Mouse (Mus musculus) embryo, embryonic 10.5 days (tissue): ENCODE results near the gene Phactr2.
"Not testable (repeated sequence)": the region's sequence is repeated elsewhere in the genome, so short reads cannot be mapped to it uniquely, and the experiment has no call there.

Source experiments
- DNase-seq: peaks from one replicate; pipeline ENCODE4 v3.0.0-alpha.2; 2015; ENCODE audit warnings: low spot score

Gene Phactr2

DNA sequence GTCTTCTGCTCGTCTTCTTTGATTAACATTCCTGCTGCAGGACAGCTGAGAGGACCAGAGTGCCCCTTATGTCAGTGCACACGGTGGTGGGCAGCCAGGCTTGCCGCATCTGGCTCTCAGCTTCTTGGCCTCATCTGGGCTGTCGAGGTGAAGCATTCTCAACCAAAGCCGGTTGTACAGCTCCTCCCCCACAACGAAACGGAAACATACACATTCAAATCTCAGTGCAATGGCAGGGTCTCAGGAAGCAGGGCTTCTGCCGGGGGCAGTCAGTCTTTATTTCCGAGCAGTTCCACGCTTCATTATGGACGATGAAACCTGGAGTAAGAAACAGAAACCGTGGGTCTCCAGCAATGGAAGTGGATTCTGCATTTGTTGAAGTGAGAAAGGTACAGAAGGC, 260.3 kb downstream of the Phactr2 start:
- DNase-seq: no peak

DNA sequence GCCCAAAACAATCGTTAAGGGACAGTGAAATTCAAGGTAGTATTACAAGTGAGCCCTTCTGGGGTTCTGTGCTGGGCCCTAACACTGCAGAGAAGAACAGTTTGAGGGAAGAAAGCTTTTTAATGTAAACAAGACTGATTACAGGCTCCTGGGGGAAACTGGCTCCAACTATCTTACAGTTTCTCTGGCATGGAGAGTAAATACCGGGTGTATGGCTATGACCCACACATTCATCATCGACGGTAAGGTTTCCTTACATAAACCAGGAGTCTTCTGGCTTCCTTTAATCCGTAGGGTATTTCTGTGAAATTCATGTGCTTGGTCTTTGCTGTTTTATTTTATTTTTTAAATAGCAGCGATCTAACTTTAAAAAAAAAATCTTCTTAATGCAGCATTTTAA, 261.4 kb downstream of the Phactr2 start:
- no peak for DNase-seq

DNA sequence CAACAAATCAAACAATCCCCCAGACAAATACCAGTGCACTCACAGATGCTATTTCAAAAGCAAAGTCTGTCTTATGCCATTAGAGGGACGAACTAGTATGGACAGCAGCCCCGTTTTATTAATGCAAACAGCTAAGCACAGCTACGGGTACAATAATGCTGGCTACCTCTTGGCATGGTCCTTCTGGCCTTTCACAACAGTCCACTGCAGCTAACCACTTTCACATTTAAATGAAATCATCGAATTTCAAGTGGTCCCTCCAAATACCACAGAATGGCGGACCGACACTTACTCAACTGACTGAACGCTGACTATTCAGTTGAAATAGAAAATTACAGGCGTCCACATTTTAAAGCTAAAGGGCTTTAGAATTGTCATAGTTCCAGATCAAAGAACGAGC, 261.9 kb downstream of the Phactr2 start:
- no peak for DNase-seq

DNA sequence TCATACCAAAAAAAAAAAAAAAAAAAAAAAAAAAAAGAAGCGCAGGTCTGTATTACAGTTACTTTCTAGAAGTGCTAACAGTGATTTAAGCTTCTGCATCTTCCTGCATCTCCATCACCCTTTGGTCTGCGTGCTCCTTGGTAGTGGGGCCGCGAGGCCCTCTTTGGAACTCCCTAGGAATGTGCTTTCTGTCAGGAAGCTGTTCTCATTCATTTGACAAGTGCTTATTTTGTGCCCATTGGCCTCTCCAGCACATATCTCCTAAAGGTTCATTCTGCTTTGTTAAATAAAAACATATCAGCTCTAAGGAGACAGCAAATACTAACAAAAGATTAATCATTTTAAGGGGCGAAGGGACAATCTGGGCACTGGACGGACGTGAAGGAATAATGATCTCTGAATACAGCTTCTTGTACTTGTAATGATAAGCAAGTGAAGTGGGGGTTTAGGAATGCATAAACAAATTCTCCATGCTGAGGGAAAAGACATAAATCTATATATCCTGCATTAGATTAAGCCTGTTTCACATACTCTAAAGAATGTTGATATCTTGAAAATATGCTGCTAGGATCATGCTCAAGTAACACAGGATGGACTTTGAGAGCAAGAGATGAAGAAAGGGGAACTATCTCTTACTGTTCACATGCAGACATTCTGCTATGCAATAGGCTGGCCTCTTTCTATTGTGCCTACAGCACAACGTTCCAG, 264.1 kb downstream of the Phactr2 start:
- DNase-seq: no peak

DNA sequence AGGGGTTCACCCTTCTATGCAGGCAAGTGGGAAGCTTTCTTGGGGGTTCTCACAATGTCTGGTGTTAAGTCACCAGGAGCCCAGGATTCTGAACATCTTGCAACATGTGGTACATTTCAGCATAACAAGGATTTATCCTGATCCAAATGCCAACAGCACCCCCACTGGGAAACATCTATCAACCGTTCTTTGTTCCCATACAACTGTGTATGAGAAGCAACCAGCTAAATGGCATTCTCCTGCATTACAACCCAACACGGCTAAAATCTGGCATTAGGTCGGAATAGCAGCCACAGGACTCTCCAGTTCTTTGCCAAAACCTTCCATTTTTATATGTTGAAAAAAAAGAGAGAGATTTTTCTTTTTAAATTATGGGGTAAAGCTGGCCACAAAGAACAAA, 264.7 kb downstream of the Phactr2 start:
- no peak for DNase-seq

DNA sequence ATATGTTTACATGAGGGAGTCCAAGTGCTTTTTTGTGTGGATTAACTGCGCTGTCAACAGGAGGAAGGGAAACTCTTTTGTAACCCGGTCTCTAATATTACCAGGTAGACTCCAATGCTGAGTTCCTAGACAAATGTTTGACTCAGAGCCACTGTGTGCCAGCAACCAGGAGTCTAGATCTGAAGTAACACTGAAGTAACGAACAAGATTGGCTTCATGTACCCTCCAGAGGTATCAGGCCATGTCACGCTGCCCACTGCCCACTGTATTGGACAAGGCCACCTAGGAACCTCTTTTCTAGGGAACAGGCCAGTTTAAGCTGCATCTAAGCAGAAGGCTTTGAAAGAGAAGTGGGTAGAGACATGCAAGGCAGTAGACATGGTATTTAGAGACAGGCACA, 265.2 kb downstream of the Phactr2 start:
- no peak for DNase-seq

DNA sequence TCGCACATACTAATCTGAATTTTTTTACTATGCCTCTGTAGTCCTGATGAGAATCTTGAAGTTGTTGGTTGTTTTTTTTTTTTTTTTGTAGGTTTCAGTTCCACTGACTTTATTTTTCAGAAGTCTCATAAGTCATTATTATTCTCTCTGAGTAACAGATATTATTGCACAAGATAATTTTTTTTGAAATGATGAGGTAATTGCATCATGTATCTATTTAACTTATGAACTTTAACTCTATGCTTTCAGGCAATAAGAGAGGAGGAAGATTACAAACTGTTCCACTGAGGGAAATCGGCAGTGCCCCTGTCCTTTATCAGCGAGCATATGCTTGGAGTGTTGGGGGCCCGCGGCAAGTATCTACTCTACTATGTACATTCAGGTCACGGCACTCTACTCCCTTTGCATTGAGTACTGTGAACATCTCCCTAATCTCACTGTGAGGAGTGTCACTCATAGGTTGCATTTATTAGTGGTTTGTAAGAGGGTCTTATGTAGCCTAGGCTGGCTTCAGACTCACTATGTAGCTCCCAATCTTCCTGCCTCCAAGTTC, 272.4 kb downstream of the Phactr2 start:
- no peak for DNase-seq

DNA sequence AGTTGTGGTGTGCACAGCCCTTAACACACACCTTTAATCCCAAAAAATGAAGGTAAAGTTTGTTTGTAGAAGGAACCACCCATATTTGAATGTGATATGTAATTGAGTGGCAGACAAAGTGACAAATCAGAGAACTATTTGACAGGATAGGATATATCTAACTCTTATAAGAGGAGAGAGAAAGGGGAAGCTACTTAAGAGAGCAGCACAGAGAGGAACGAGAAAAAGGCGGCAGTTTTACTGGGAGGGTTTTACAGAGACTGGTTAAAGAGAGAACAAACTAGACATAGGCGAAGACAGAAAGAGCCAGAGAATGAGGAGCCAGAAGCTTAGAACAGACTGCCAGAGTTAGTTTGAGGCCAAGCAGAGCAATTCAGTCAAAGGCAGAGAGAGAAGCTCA, 273.4 kb downstream of the Phactr2 start:
- DNase-seq: no peak

DNA sequence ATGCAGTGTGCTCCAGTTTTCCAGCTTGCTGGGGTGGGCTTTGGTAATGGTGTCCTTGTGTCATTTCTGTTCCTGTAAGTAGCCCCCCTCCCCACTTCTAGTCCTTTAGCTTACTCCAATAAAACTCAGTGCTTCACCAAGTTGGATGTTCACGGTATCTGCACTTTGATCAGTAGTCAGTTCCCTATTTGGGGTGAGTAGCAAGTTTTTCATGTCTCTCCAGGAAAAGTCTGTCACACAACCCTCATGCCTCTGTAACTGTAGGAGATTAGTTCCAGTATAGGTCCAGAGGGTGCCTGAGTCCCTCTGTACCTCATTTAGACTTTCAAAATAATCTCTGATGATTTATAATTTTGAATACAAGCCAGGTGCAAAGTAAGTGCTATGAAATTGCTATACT, 275.0 kb downstream of the Phactr2 start:
- DNase-seq: no peak

DNA sequence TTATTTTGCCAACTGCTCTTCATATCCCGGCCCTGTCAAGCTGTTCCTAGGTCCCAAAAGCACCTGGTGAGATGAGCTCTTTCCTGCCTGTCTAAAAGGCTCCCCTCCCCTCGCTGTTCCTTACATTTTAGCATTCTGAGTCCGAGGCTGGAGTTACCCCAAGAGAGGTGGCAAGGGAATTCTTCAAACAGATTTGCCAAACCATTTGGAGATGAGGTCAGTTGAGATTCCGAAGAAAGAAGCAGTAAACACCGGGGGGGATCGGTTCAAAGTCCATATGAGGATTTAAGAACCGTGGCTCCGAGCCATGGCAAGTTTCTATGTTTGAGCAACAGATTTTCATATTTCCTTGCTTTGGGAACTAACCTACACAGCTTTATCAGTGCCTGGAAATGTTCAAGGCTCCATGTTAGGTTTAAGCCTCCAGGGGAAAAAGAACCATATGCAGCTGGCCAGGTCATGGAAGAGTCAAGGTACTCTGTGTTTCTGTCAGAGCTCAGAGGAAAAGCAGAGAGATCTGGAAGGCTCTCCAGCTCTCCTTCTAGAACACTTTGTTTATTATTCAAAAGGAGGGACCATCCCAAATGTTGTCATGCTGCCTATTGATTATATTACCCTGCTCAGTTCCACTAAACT, 277.2 kb downstream of the Phactr2 start:
- DNase-seq: no peak

DNA sequence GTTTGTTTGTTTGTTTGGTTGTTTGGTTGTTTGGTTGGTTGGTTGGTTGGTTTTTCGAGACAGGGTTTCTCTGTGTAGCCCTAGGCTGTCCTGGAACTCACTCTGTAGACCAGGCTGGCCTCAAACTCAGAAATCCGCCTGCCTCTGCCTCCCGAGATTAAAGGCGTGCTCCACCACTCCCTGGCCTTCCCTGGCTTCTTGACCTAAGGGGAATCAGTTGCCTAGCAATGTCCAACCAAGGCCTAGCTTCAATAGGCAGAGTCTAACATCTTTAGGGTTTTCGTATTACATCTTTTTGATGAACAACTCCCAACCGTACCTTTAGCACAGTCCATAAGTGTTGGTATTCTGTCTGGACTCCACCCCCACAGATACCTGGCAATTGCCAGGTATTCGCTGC, 280.7 kb downstream of the Phactr2 start:
- not testable (repeated sequence) for DNase-seq

DNA sequence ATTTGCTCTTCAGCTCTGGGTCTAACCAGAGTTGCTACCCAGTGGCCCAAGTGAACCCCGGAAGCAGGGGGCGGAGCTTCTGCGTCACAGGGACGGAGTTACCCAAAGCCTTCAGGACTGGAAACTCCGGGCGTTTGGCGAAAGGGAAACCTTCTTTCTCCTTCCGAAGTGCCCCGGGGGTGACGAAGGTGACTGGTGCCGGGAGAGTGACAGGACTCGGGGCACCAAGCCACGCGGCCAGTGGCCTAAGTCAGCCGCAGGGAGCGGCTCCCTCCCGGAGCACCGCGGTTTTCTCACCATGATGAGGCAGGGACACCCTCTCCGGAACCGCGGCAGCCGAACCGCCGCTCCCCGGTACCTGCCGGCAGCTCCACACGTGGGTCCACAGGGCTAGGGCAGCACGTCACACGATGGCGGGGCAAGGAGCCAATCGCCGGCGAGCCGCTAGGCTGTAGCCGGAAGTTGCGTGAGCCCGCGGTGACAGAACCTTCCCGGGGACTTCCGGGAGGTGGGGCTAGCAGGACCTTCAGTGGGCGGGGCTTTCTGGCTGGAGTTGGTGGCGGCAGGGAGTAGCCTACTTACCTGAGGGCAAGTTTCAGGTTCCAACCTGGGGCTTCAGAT, 281.4 kb downstream of the Phactr2 start, which contains the start of gene Ltv1:
TSS of gene Ltv1 (minus strand) at position 438 of the 621 bp plus-strand sequence.
- DNase-seq: peak; percentile 96

DNA sequence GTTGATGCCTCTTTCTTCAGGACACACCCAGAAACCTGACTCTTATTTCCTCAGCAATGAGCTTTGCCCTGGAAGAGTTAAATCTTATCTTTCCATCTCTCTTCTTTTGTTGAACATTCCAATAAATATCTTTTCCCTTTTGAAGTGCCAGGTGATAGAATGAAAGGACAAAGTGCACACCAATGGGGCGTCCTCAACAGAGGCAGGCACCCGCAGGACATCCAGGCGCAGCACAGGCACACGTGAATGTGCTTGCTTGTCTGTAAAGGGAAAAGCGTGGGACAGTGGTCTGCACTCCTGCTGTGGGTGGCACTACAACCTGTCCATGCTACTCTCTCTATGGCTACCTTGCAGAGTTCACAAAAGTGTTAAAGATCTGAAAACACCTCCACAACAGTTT, 284.3 kb downstream of the Phactr2 start:
- DNase-seq: no peak

DNA sequence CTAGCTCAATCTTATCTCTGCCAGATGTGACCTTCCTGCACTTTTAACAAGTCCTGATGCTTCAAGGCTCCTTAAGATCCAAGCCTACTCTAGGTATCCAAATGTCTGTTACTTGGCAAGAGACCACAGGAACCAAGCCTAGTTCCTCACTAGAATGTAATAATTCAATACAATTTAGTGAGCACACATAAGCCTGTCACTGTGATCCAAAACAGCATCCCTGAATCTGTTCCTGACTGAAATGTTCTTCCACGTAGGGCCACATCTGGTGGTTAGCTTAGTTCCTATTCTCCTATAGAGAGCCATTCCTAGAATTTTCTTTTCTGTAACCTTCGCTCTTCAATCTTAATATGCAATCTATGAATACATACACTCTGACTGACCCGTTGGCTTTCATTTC, 287.5 kb downstream of the Phactr2 start:
- no peak for DNase-seq

DNA sequence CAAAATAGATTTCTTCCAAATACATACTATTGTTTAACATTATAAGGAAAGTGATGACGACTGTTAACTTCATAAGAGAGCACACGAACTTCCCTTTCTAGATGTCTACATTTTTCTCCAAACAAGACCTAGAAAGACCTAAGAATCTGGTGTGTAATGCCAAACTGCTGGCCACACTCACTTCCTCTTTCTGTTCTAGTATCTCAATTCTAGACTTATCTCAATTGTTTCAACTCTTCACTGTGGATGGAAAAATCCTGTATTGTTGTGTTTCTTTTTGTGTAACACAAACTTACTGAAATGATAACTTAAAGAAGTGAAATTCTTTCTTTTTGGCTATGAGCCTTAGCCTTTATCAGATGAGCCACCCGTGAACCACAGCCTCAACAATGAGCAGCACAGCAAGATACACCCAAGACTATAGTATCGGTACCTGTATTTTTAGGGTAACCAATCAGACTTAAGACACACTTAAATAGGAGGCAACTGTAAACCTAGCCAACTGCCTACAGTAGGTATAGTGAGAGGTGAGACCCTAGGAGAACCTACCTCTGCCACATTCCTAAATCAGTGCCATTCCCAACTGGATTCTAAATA, 289.9 kb downstream of the Phactr2 start:
- no peak for DNase-seq

DNA sequence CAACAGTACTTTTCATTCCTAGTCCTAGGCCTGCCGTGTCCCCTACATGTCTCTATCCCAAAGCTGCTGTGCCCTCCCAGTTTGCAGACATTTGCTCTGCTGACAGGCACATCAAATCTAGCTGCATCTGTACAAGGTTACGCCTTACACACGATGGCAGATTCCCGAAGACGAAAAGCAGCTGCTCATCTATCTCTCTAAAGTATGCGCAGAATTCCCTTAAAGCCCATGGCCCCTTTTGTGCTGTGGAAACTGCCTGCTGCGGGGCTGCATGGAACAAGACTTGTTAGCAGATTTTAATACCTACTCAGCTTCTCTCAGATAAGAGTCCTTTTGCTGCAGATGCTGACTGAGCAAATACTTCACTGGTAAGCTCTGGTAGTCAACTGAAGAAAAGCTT, 294.0 kb downstream of the Phactr2 start:
- DNase-seq: no peak

DNA sequence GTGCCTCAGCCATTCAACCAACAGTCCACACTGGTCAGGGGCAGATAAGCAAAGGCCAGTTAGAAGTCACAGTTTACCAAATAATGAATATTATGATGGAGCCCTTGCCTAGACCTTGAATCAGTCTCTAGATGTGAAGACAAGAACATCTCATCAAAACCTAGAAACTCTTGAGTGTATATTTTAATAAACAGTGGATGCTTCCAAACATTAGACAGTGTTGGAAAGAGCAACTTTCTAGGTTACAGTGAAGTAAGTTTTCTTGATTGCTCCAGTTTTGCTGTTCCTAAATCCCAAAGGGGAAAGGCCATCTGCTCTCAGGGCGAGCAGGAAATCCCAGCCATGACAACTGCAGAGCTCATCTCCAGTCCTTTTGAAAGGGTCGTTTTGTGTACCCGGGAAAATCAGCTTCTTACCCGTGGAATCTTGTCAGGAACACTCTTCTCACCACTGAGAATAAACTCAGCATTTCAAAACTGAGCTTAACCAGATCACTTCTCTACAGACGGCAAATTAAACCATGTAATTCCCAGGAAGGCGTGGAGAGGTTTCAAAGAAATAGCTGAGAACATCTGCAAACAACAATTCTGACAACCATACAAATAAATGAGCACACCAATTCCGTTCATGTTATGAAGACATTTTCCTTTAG, 296.1 kb downstream of the Phactr2 start, which contains the start of gene Zc2hc1b:
TSS of gene Zc2hc1b (minus strand) at position 51 of the 652 bp plus-strand sequence.
- no peak for DNase-seq

DNA sequence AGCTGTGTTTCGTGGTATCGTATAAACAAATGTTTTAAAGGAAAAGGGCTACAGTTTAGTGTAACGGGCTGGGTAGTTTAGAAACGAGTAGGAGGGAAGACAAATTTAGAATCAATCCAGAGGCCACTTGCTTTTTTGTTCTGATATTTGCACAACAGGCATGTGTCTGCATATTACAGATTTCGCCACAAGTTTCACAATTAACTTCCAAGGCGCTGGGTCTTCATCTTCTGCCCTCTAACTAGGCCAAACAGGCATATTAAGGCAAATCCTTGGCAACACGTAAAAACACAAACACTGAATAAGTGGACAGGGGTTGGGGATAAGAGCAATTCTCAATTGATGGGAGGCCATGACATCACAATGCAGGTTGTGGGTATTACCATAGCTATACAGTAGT, 298.3 kb downstream of the Phactr2 start:
- no peak for DNase-seq

DNA sequence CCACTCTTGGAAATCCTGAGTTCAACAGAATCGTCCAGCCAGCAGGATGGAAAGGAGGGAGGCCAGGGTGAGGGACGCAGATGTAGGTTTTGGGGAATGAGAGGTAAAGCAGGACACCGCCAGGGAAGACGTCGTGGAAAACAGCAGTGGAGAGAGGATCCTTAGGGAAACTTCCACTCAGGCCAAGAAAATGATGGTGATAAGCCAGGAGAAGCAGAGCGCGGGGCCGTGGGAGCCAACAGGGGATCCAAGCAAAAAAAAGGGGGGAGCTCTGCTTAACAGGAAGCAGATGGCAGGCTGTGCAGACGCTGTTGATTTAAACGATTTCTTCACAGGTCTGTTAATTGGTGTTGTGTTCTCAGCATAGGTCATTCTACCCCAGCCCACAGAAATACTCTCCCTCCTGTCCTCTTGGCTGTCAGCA, 301.4 kb downstream of the Phactr2 start:
- DNase-seq: peak; percentile 33

DNA sequence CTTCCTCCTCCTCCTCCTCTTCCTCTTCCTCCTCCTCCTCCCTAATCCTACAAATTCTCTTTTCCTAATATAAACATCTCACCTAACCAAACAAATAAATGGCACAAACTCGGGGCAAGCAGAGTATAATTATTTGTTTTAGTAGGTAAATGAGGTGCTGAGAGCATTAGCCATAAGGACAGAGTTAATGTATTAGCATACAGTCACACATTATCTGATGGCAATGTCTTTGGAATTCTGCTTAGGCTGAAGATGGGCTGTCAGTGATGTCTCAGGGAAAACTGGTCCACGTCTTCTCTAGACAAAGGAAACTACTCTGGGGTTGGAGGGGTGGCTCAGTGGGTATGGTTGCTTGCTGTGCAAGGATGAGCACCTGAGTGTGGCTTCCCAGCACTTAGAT, 302.8 kb downstream of the Phactr2 start:
- no peak for DNase-seq

DNA sequence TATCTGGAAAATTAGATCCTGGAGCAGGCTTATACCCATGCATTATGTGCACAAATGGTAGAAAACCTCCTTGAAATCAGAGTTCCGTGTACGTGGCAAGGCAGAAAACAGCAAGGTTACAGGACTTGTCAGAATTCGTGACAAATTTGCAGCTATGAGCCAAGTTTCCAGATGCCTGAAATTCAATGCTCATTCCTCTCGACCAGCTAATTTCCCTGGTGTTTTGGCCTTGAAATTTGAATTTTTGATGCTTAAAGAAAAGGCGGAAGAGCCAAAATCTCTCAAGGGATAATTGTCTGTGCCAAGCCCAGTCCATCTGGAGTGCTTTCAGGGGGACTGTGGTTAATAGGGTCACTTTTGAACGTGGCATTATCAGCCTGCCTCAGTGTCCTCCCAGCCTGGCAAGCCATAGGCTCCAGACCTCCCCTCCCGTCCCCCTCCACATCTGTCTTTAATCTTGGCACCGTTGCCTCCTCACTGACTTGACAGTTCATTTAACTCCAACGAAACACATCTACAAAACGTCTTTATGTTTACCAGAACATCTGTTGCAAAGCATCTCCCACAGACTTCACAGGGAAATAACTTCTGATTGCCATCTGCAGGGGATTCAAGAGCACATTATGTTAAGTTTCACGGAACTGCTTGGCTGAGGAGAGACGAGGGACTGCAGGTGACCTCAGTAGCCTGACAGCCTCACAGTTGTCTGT, 303.3 kb downstream of the Phactr2 start:
- peak; percentile 67 for DNase-seq
